Mouse (Mus musculus) lung, postnatal 14 days (tissue): ENCODE data around the gene Lmbrd2.
"Not testable (repeated sequence)": the region's sequence is repeated elsewhere in the genome, so short reads cannot be mapped to it uniquely, and the experiment has no call there.

ENCODE experiments used
- DNase-seq: peaks from one replicate; pipeline ENCODE4 v3.0.0; 2021

The Lmbrd2 gene

GRCm38 (mm10) chr15:9134891-9135507 is 5.4 kb upstream of the Lmbrd2 start:
- DNase-seq = no peak

- DNase-seq = no peak
Observed at GRCm38 (mm10) chr15:9139447-9139846, 903 bp upstream of the Lmbrd2 start.

- DNase-seq = peak; percentile 50
Observed at GRCm38 (mm10) chr15:9140684-9141171, 378 bp downstream of the Lmbrd2 start.

- DNase-seq = no peak
Observed at GRCm38 (mm10) chr15:9155325-9155724, 15.0 kb downstream of the Lmbrd2 start, which contains the start of gene Skp2. Skp2 (minus strand) TSS chr15:9155425.

GRCm38 (mm10) chr15:9162557-9163070 is 22.3 kb downstream of the Lmbrd2 start:
- DNase-seq = no peak

- DNase-seq = no peak
Observed at GRCm38 (mm10) chr15:9164125-9164524, 23.8 kb downstream of the Lmbrd2 start.

GRCm38 (mm10) chr15:9177038-9177437 is 36.7 kb downstream of the Lmbrd2 start:
- DNase-seq = no peak

GRCm38 (mm10) chr15:9183995-9184394 is 43.6 kb downstream of the Lmbrd2 start:
- DNase-seq = no peak

GRCm38 (mm10) chr15:9189796-9190195 is 49.4 kb downstream of the Lmbrd2 start:
- DNase-seq = no peak

GRCm38 (mm10) chr15:9192685-9193084 is 52.3 kb downstream of the Lmbrd2 start:
- DNase-seq = not testable (repeated sequence)

GRCm38 (mm10) chr15:9198421-9198820 is 58.1 kb downstream of the Lmbrd2 start:
- no peak for DNase-seq

GRCm38 (mm10) chr15:9211891-9212290 is 71.5 kb downstream of the Lmbrd2 start:
- no peak for DNase-seq

GRCm38 (mm10) chr15:9213026-9213425 is 72.7 kb downstream of the Lmbrd2 start:
- DNase-seq = not testable (repeated sequence)

GRCm38 (mm10) chr15:9213431-9213830 is 73.1 kb downstream of the Lmbrd2 start:
- DNase-seq = not testable (repeated sequence)

GRCm38 (mm10) chr15:9216446-9216845 is 76.1 kb downstream of the Lmbrd2 start:
- no peak for DNase-seq

GRCm38 (mm10) chr15:9230917-9231316 is 90.6 kb downstream of the Lmbrd2 start:
- DNase-seq = not testable (repeated sequence)

GRCm38 (mm10) chr15:9246345-9246744 is 106.0 kb downstream of the Lmbrd2 start:
- no peak for DNase-seq
